Mouse (Mus musculus) liver, embryonic 16.5 days (tissue): ENCODE measurements at regions not wholly inside any gene's neighbourhood (a gene's known extent, or its start where the extent isn't known, plus 50 kb on each side); places are given as distances from the start of the nearest gene placed in this dataset.

Experiments
- ATAC-seq: fragments of 200-750 bp; cut with Nextera tagmentation; 2 replicates; pipeline ENCODE4 v1.8.0; 2017; ENCODE audit warnings: low read depth, mild to moderate bottlenecking, moderate number of reproducible peaks, moderate library complexity
- H3K27ac ChIP-seq: fragments of 300-500 bp; sonication (generic); 2 replicates; pipeline ENCODE4 v1.5.1; 2014; ENCODE audit warnings: mild to moderate bottlenecking, low read length
- H3K27me3 ChIP-seq: fragments of 300-500 bp; sonication (generic); 2 replicates; pipeline ENCODE4 v1.6.1; 2014; ENCODE audit warnings: low read depth, low read length, mixed read lengths; ENCODE audit not compliant: control insufficient read depth, insufficient read depth
- H3K36me3 ChIP-seq: fragments of 300-500 bp; sonication (generic); 2 replicates; pipeline ENCODE4 v1.6.1; 2014; ENCODE audit warnings: mild to moderate bottlenecking; ENCODE audit not compliant: control insufficient read depth, insufficient read depth
- H3K4me1 ChIP-seq: fragments of 300-500 bp; sonication (generic); 2 replicates; pipeline ENCODE4 v1.6.1; 2014; ENCODE audit warnings: low read depth, low read length, mixed read lengths; ENCODE audit not compliant: control insufficient read depth
- H3K4me2 ChIP-seq: fragments of 300-500 bp; sonication (generic); 2 replicates; pipeline ENCODE4 v1.6.1; 2014; ENCODE audit warnings: low read depth, low read length, mixed read lengths
- H3K4me3 ChIP-seq: fragments of 300-500 bp; sonication (generic); 2 replicates; pipeline ENCODE4 v1.5.1; 2014; ENCODE audit warnings: low read depth, mild to moderate bottlenecking, low read length
- H3K9ac ChIP-seq: fragments of 300-500 bp; sonication (generic); 2 replicates; pipeline ENCODE4 v1.6.1; 2014; ENCODE audit warnings: low read depth, low read length
- H3K9me3 ChIP-seq: fragments of 300-500 bp; sonication (generic); replicated peaks from 2 replicates; pipeline ENCODE4 v1.6.1; 2016; ENCODE audit warnings: low read length; ENCODE audit not compliant: control insufficient read depth
- WGBS: fragments of 180-500 bp; shearing (Covaris S2); extraction: QIAGEN DNeasy Blood & Tissue Kit; methylation state at CpG from one replicate; pipeline ENCODE4 v1.1.7; 2014; ENCODE audit not compliant: insufficient replicate concordance; 5-methylcytosine and 5-hydroxymethylcytosine counted together

- Histone ChIP-seq H3K27me3 (no peaks in the 10 kb centered on the region), H3K9me3 (no peaks in the 10 kb centered on the region; the same call in 1 of the 2 replicates), H3K36me3 (no peaks in the 10 kb centered on the region), H3K4me2 (no peak overlapping the region), H3K9ac (no peak overlapping the region), H3K4me3 (no peak overlapping the region), H3K27ac (no peak overlapping the region), H3K4me1 (no peaks in the 10 kb centered on the region)
- ATAC-seq, result no peak
- 60% methylated on average over 2 of the region's 2 CpGs for WGBS
Observed at GRCm38 (mm10) chr10:92578872-92579271, 143.3 kb downstream of the Nedd1 start.

GRCm38 (mm10) chr10:92570496-92570895 is 151.7 kb downstream of the Nedd1 start:
- Histone ChIP-seq H3K4me1 (no peaks in the 10 kb centered on the region), H3K27ac (no peak overlapping the region), H3K36me3 (no peaks in the 10 kb centered on the region), H3K4me3 (no peak overlapping the region), H3K4me2 (no peak overlapping the region), H3K9me3 (no peaks in the 10 kb centered on the region), H3K27me3 (no peaks in the 10 kb centered on the region), H3K9ac (no peak overlapping the region)
- ATAC-seq, result no peak

GRCm38 (mm10) chr10:92557463-92557862 is 164.8 kb downstream of the Nedd1 start:
- Histone ChIP-seq H3K4me2 (no peak overlapping the region), H3K9ac (no peak overlapping the region), H3K9me3 (no peaks in the 10 kb centered on the region), H3K4me3 (no peak overlapping the region), H3K27me3 (no peaks in the 10 kb centered on the region), H3K36me3 (no peaks in the 10 kb centered on the region), H3K27ac (no peak overlapping the region), H3K4me1 (no peaks in the 10 kb centered on the region)
- WGBS, result 50% methylated on average over 4 of the region's 4 CpGs
- no peak for ATAC-seq

GRCm38 (mm10) chr10:92556526-92557422 is 165.4 kb downstream of the Nedd1 start:
- no peak for ATAC-seq
- no peak overlapping the region for H3K27ac ChIP-seq
- H3K4me3 ChIP-seq, result no peak overlapping the region
- 45% methylated on average over 8 of the region's 8 CpGs for WGBS
- no peaks in the 10 kb centered on the region for H3K9me3 ChIP-seq
- no peak overlapping the region for H3K4me2 ChIP-seq
- H3K27me3 ChIP-seq, result no peaks in the 10 kb centered on the region
- no peaks in the 10 kb centered on the region for H3K4me1 ChIP-seq
- no peak overlapping the region for H3K9ac ChIP-seq
- no peaks in the 10 kb centered on the region for H3K36me3 ChIP-seq

- no peak for ATAC-seq
Observed at GRCm38 (mm10) chr10:92555727-92556525, 166.3 kb downstream of the Nedd1 start.

GRCm38 (mm10) chr10:92553966-92554365 is 168.3 kb downstream of the Nedd1 start:
- no peaks in the 10 kb centered on the region for H3K9me3 ChIP-seq
- no peaks in the 10 kb centered on the region for H3K4me1 ChIP-seq
- WGBS, result 61% methylated on average over 3 of the region's 3 CpGs
- no peak overlapping the region for H3K4me3 ChIP-seq
- no peak overlapping the region for H3K9ac ChIP-seq
- H3K27me3 ChIP-seq, result no peaks in the 10 kb centered on the region
- no peak overlapping the region for H3K4me2 ChIP-seq
- no peak overlapping the region for H3K27ac ChIP-seq
- ATAC-seq, result no peak
- no peaks in the 10 kb centered on the region for H3K36me3 ChIP-seq

More at GRCm38 (mm10) chr10:92555727-92556525, 166.3 kb downstream of the Nedd1 start:
- Histone ChIP-seq H3K27ac (no peak overlapping the region), H3K27me3 (no peaks in the 10 kb centered on the region), H3K4me3 (no peak overlapping the region), H3K9me3 (no peaks in the 10 kb centered on the region), H3K9ac (no peak overlapping the region), H3K4me2 (no peak overlapping the region), H3K36me3 (no peaks in the 10 kb centered on the region), H3K4me1 (no peaks in the 10 kb centered on the region)
- 64% methylated on average over 13 of the region's 13 CpGs for WGBS

- H3K36me3 ChIP-seq, result no peaks in the 10 kb centered on the region
- no peak overlapping the region for H3K27ac ChIP-seq
- no peak overlapping the region for H3K9ac ChIP-seq
- no peak overlapping the region for H3K4me2 ChIP-seq
- H3K27me3 ChIP-seq, result no peaks in the 10 kb centered on the region
- no peak for ATAC-seq
- H3K4me1 ChIP-seq, result no peaks in the 10 kb centered on the region
- 47% methylated on average over 4 of the region's 4 CpGs for WGBS
- no peak overlapping the region for H3K4me3 ChIP-seq
- H3K9me3 ChIP-seq, result no peaks in the 10 kb centered on the region
Observed at GRCm38 (mm10) chr10:92548875-92549586, 173.2 kb downstream of the Nedd1 start.

GRCm38 (mm10) chr10:92538433-92538832 is 183.8 kb downstream of the Nedd1 start:
- H3K4me1 ChIP-seq, result no peaks in the 10 kb centered on the region
- WGBS, result 68% methylated on average over 4 of the region's 4 CpGs
- H3K27me3 ChIP-seq, result no peaks in the 10 kb centered on the region
- ATAC-seq, result no peak
- no peak overlapping the region for H3K9ac ChIP-seq
- no peak overlapping the region for H3K27ac ChIP-seq
- no peak overlapping the region for H3K4me2 ChIP-seq
- no peaks in the 10 kb centered on the region for H3K36me3 ChIP-seq
- H3K9me3 ChIP-seq, result no peaks in the 10 kb centered on the region
- no peak overlapping the region for H3K4me3 ChIP-seq
